Mouse (Mus musculus): ENCODE data around the gene Gm9639.
"Not testable (repeated sequence)": the region's sequence is repeated elsewhere in the genome, so short reads cannot be mapped to it uniquely, and the experiment has no call there.

Gm9639 gene

DNA sequence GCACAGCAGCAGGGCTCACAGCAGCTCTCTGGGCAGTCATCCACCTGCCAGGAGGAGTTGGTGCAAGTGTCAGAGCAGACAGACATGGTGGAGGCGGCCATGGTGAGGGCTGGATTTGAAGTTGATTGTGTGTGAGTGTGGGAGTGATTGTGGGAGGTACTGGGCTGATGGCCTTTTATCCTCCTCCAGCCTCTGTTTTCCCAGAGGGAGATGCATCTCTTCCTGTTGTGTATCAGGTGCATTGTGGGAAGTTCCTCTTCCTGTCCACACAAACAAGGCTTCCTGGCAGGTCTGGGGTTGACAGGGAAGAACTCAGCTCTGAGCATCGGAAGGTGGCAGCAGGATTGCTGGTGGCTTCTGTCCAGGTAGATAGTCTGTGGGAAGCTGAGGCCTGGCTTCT lies at the start of gene Gm9639:
Gene Gm9639, minus strand, starts transcription at position 101 of the 400 bp plus-strand sequence.
- no peak for DNase-seq (ENCODE audit: low spot score in 2 of 2)

DNA sequence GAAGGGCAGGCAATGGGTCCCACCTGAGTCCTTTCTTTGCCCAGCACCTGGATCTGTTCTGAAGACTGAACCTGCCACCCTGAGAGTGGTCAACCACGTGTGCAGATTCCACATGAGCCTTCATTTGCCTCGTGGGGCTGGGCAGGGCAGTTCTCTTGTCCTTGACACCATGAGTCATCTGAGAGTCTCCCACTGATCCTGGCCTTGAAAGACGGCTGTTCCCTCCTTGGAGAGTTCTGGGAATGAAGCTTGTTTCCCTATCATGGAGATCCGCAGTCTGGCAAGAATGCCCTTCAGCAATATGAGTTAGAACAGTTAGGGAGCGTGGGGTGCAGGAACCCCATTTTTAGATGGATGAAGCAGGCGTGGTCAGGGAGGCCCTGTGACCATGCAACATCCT lies 44.1 kb upstream of the Gm9639 start:
- no peak for DNase-seq (ENCODE audit: low spot score in 2 of 2)

DNA sequence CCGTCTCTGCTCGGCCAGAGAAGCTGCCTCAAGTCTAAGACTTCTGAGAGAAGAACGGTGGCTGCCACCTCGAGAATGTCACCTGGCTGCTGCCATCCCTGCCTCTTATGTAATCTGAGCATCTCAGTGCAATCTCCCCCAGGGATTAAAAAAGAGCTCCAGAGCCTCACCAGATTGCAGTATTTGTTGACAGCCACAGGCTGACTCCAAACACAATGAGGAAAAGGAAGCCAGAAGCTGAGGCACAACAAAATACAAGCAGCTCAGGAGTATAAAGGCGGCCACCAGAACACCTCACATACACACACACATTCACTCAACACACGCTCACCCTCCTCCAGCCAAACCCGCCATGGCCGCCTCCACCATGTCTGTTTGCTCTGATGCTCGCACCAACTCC lies 40.8 kb upstream of the Gm9639 start, which contains the start of gene Krtap10-10:
Gene Krtap10-10, plus strand, starts transcription at position 301 of the 400 bp plus-strand sequence.
- no peak for DNase-seq (ENCODE audit: low spot score in 2 of 2)

DNA sequence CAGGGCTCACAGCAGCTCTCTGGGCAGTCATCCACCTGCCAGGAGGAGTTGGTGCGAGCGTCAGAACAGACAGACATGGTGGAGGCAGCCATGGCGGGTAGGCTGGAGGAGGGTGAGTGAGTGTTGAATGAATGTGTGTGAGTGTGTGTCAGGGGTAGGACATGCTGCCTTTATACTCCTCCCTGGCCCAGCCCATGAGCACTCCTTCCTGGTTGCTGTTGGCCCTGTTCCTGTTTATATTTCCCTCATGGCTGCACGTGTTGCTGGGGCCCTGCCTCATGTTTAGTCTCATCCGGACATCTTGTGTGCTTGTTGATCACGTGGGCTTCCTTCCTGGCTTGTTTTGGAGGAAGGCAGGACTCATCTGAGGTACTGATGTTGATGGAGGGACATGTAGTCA lies 32.1 kb upstream of the Gm9639 start, which contains the start of gene Krtap10-4:
Gene Krtap10-4, minus strand, starts transcription at position 145 of the 400 bp plus-strand sequence.
- DNase-seq (ENCODE audit: low spot score in 2 of 2) = no peak

DNA sequence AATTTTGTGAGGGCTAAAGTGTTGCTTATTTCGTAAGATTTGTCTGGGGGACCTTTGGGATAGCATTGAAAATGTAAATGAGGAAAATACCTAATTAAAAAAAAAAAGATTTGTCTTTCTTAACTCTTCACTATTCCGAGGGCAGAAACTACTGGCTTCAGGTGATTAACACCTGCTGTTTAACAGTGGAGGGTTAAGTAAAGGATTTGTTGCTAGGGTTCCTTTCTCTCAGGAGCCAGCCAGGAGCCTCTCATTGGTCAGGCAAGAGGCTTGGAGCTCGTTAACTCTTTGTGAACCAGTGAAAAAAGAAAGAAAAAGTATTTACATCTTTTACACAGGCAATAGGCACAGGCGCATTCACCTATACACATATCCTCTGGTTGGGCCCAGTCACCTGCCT lies 24.3 kb upstream of the Gm9639 start:
- DNase-seq (ENCODE audit: low spot score in 2 of 2) = no peak

DNA sequence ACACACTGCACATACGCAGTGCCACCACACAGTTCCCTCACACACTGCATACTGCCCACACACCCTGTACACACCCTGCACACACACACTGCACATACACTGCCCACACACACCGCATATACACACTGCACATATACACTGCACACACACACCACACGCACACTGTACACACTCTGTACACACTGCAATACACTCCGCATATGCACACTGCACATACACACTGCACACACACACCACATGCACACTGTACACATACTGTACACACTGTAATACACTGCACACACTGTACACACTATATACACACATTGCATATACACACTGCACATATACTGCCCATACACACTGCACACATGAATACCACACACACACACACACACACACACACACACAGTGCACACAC lies 23.6 kb upstream of the Gm9639 start:
- DNase-seq (ENCODE audit: low spot score in 2 of 2) = no peak

DNA sequence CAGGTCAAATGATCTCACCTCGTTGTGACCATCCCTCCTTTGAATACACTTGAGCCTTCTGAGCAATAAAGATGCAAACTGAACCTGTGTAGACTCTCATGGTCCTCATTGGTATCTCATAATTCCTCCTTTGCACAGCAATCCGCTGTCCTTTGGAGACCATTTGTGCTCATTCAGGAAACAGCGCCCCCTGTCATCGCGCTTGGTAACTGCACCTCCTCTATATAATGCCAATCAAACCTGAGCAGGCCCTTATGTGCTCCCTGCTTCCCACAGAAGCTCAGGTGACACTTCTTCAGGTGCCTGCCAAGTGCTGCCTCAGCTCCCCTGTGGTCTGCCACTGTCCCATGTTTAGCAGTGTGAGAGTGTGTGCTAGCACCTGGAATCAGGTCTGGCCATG lies 20.6 kb upstream of the Gm9639 start:
- DNase-seq (ENCODE audit: low spot score in 2 of 2) = peak in 1 of 2 experiments; percentile 4

DNA sequence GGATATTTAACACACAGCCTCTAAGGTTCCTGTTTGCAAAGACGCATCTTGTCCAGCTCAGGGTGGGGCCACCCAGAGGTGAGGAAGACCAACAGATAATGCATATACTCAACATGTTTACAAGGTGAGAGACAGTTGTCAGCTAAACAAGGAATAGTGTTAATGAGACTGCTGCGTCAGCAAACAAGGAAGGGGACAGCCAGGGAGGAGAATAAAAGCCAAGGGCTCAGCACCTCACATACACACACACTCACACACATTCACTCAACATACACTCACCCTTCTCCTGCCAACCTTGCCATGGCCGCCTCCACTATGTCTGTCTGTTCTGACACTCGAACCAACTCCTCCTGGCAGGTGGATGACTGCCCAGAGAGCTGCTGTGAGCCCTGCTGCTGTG lies 19.5 kb upstream of the Gm9639 start, which contains the start of gene Gm2696:
Gene Gm2696, plus strand, starts transcription at position 301 of the 400 bp plus-strand sequence.
- no peak for DNase-seq (ENCODE audit: low spot score in 2 of 2)

DNA sequence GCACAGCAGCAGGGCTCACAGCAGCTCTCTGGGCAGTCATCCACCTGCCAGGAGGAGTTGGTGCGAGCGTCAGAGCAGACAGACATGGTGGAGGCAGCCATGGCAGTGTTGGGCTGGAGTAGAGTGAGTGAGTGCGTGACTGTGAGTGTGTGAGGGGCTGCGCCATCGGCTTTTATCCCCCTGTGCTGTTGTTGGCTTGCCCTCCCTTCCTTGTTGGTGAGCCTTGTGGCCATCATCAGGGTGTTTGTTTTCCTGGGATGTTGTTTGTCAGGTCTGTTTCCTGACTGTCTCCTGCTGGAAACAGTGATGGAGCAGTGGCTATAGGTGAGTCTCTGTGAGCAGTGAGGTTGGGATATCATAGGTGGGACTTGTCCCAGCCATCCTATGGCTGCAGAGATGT lies 16.9 kb upstream of the Gm9639 start, which contains the start of gene Gm9507:
Gene Gm9507, minus strand, starts transcription at position 101 of the 400 bp plus-strand sequence.
- no peak for DNase-seq (ENCODE audit: low spot score in 2 of 2)

DNA sequence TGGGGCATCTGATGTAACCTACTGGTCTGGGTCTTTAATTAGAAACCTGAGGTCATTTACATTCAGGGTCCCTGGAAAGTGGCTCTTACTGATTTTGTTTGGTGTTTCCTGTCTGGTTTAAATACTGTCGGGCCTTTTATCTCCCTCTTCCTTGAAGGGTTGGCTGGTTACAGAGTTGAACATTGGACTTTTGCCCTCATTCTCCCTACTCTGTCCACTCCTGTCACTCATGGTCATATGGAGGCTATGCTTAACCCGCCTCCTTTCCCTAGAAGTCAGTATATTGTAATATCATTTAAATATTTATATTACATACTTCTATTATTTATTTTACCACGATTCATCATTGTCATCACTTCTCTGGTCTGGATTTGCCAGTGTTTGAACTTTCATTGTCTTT lies 9.2 kb upstream of the Gm9639 start:
- DNase-seq (ENCODE audit: low spot score in 2 of 2) = no peak

DNA sequence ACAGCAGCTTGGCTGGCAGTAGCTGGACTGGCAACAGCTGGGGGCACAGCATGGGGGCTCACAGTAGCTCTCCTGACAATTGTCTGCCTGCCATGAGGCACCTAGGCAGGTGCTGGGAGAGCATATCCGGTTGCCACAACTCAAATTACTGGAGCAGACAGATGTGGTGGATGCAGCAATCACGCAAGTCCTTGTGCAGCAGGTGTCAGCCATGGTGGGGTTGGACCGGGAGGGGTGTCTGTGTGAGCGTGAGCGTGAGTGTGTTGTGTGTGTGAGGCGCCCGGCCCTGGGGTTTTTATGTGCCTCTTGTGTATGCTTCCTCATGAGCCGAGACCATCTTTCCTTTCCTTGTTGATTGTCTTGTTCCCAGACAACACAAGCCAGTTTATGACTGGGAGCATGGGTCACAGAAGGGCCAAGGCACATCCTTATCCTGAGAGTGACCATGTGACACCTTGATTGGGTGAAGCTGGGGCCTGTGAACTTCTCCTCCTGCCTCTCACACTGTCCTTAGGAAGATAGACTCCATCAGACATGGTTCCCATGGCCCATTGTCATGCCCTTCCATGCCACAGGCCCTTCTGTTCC lies 4.1 kb upstream of the Gm9639 start, which contains the start of gene Gm19668:
Gene Gm19668, minus strand, starts transcription at position 213 of the 588 bp plus-strand sequence.
- no peak for DNase-seq (ENCODE audit: low spot score in 2 of 2)

DNA sequence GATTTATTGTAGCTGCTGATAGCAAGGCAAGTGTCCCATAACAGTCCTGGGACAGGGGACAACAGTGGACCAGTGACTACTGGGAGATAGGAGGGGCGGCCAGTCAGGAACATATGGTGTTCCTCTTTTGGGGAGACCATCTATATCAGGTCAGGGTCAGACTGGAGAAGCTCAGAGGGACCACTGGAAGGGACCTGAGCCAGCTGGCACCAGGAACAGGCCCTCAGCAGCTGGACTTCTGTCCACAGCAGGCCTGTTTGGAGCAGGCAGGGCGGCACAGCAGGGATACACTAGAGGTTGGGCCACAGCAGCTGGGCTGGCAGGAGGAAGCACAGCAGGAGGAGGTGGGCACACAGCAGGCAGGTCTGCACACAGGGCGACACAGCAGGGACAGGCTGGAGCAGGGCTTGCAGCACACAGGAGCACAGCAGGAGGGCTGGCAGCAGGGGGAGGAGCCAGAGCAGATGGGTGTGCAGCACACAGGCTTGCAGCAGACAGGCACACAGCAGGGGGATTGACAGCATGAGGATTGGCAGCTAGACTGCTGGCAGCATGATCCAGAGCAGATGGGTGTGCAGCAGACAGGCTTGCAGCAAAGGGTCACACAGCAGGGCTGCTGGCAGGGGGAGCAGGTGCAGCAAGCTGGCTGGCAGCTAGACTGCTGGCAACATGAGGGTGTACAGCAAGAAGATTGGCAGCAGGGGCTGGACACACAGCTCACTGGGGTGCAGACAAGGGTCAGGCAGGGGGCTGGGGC lies 3.5 kb upstream of the Gm9639 start:
- DNase-seq (ENCODE audit: low spot score in 2 of 2) = not testable (repeated sequence)

DNA sequence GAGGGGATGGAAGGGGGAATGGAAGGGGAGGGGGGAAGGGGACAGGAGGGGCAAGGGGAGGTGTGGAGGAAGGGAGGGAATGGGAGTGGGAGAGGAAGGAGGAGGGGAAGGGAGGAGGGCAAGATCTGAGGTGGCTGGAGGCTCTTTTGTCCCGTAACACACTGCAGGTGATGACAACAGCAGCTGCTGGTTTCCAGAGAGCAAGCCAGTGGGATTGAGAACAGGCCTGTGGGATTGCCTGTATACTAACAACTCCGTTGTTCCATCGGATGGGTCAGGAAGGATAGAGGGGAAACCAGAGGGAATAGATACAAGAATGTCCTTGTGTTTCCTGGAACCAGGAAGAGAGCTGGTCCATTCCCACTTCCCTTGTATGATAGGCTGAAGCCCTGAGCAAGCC lies 2.8 kb upstream of the Gm9639 start:
- no peak for DNase-seq (ENCODE audit: low spot score in 2 of 2)

DNA sequence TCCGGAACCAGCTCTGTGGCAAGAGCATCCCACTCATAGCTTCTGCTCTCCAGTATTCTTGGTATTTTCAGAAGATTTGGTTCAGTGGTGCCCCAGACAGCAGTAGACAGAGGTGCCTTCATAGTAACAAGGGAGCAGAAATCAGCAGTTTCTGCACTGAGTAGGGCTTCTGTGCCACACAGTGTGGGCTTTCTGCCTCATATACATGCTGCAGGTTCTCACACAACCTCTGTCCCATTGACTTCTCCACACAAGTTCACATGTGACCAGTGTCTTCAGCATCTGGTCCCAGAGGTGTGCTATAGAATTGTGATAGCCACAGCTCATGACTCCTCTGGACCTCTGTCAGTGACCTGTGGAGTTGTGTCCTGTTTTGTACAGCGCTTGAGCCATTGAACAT lies 6.3 kb downstream of the Gm9639 start:
- no peak for DNase-seq (ENCODE audit: low spot score in 2 of 2)

DNA sequence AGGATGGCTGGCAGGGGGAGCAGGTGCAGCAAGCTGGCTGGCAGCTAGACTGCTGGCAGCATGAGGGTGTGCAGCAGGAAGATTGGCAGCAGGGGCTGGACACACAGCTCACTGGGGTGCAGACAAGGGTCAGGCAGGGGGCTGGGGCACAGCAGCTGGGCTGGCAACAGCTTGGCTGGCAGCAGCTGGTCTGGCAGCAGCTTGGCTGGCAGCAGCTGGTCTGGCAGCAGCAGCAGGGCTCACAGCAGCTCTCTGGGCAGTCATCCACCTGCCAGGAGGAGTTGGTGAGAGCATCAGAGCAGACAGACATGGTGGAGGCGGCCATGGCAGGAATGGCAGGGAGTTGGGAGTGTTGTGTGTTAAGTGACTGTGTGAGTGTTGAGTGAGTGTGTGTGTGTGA lies 7.0 kb downstream of the Gm9639 start, which contains the start of gene Gm7137:
Gene Gm7137, minus strand, starts transcription at position 325 of the 400 bp plus-strand sequence.
- not testable (repeated sequence) for DNase-seq (ENCODE audit: low spot score in 2 of 2)

DNA sequence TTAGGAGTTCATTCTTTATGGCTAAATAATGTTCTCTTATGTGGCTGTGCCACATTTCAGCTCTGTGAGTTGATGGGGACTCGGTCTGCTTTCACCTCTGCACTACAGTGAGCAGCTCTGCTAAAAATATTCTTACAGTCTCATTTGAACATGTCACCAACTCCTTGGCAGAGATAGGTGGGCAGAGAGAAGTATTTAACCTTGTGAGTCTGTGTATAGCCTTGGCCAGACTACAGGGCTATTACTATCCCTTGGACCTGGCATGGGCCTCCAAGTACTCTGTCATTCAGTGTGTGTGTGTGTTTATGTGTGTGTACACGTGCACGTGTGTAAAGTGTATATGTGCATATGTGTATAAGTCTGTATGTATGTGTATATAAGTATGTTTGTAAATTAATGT lies 11.5 kb downstream of the Gm9639 start:
- not testable (repeated sequence) for DNase-seq (ENCODE audit: low spot score in 2 of 2)

DNA sequence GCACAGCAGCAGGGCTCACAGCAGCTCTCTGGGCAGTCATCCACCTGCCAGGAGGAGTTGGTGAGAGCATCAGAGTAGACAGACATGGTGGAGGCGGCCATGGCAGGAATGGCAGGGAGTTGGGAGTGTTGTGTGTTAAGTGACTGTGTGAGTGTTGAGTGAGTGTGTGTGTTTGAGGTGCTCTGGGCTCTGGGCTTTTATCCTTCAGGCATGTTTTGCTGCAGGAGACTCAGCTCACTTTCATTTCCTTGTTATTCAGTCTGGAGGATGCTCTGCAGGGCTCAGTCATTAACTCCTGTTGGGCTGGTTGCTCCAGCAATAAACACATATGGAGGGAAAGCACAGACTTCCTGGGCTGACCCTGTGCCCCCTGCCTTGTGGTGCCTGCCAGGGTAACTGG lies 12.4 kb downstream of the Gm9639 start, which contains the start of gene Gm3250:
Gene Gm3250, minus strand, starts transcription at position 101 of the 400 bp plus-strand sequence.
- not testable (repeated sequence) for DNase-seq (ENCODE audit: low spot score in 2 of 2)

DNA sequence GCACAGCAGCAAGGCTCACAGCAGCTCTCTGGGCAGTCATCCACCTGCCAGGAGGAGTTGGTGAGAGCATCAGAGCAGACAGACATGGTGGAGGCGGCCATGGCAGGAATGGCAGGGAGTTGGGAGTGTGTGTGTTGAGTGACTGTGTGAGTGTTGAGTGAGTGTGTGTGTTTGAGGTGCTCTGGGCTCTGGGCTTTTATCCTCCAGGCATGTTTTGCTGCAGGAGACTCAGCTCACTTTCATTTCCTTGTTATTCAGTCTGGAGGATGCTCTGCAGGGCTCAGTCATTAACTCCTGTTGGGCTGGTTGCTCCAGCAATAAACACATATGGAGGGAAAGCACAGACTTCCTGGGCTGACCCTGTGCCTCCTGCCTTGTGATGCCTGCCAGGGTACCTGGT lies 18.0 kb downstream of the Gm9639 start, which contains the start of gene Gm7138:
Gene Gm7138, minus strand, starts transcription at position 101 of the 400 bp plus-strand sequence.
- not testable (repeated sequence) for DNase-seq (ENCODE audit: low spot score in 2 of 2)

DNA sequence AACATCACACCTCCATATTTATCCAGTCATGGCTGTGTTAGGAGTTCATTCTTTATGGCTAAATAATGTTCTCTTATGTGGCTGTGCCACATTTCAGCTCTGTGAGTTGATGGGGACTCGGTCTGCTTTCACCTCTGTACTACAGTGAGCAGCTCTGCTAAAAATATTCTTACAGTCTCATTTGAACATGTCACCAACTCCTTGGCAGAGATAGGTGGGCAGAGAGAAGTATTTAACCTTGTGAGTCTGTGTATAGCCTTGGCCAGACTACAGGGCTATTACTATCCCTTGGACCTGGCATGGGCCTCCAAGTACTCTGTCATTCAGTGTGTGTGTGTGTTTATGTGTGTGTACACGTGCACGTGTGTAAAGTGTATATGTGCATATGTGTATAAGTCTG lies 22.7 kb downstream of the Gm9639 start:
- DNase-seq (ENCODE audit: low spot score in 2 of 2) = not testable (repeated sequence)

DNA sequence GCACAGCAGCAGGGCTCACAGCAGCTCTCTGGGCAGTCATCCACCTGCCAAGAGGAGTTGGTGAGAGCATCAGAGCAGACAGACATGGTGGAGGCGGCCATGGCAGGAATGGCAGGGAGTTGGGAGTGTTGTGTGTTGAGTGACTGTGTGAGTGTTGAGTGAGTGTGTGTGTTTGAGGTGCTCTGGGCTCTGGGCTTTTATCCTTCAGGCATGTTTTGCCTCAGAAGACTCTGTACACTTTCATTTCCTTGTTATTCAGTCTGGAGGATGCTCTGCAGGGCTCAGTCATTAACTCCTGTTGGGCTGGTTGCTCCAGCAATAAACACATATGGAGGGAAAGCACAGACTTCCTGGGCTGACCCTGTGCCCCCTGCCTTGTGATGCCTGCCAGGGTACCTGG lies 23.7 kb downstream of the Gm9639 start, which contains the start of gene Gm3238:
Gene Gm3238, minus strand, starts transcription at position 101 of the 400 bp plus-strand sequence.
- DNase-seq (ENCODE audit: low spot score in 2 of 2) = not testable (repeated sequence)

DNA sequence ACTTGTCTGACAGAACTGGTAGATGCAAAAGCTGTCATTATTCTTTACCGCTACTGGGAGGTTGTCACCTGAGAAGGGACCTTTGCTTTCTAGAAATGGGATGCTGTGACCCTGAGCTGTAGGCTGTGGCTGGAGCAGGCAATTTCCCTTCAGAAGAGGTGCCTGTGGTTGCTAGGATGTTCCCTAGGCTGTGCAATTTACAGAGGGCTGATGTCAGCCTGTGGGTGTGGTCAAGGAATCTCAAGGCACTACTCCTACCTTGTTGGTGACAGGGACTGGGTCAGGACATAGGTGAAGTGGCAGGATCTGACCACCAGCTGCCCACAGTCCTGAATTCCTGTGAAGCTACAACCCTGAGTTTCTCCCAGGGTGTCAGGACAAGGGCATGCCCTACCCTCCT lies 25.1 kb downstream of the Gm9639 start:
- no peak for DNase-seq (ENCODE audit: low spot score in 2 of 2)

DNA sequence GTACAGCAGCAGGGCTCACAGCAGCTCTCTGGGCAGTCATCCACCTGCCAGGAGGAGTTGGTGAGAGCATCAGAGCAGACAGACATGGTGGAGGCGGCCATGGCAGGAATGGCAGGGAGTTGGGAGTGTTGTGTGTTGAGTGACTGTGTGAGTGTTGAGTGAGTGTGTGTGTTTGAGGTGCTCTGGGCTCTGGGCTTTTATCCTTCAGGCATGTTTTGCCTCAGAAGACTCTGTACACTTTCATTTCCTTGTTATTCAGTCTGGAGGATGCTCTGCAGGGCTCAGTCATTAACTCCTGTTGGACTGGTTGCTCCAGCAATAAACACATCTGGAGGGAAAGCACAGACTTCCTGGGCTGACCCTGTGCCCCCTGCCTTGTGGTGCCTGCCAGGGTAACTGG lies 35.3 kb downstream of the Gm9639 start, which contains the start of gene Gm3233:
Gene Gm3233, minus strand, starts transcription at position 101 of the 400 bp plus-strand sequence.
- DNase-seq (ENCODE audit: low spot score in 2 of 2) = not testable (repeated sequence)

Measured in spleen, postnatal 36 days (tissue).